Mouse (Mus musculus) neural tube, embryonic 12.5 days (tissue): ENCODE measurements around the gene Mphosph9. TPM values are rescaled to one million over a fixed set of nuclear protein-coding genes. Genes with fewer than 3 reads are reported as not detected.
A peak's percentile ranks its signal among the peaks of the same experiment; 100 is the strongest.

Experiments used
- ATAC-seq: fragments of 200-750 bp; cut with Nextera tagmentation; 2 replicates; pipeline ENCODE4 v1.8.0; 2017; ENCODE audit warnings: low read depth, mild to moderate bottlenecking, moderate TSS enrichment, moderate library complexity; ENCODE audit not compliant: low FRiP score
- H3K27ac ChIP-seq: fragments of 300-500 bp; sonication (generic); 2 replicates; pipeline ENCODE4 v1.5.1; 2016
- H3K27me3 ChIP-seq: fragments of 300-500 bp; sonication (generic); replicated peaks from 2 replicates; pipeline ENCODE4 v1.6.1; 2016; ENCODE audit warnings: mild to moderate bottlenecking
- H3K36me3 ChIP-seq: fragments of 300-500 bp; sonication (generic); 2 replicates; pipeline ENCODE4 v1.6.1; 2016; ENCODE audit warnings: mild to moderate bottlenecking
- H3K4me1 ChIP-seq: fragments of 300-500 bp; sonication (generic); 2 replicates; pipeline ENCODE4 v1.6.1; 2016
- H3K4me2 ChIP-seq: fragments of 300-500 bp; sonication (generic); replicated peaks from 2 replicates; pipeline ENCODE4 v1.6.1; 2016; ENCODE audit warnings: mild to moderate bottlenecking
- H3K4me3 ChIP-seq: fragments of 300-500 bp; sonication (generic); 2 replicates; pipeline ENCODE4 v1.5.1; 2016
- H3K9ac ChIP-seq: fragments of 300-500 bp; sonication (generic); 2 replicates; pipeline ENCODE4 v1.6.1; 2016; ENCODE audit warnings: mild to moderate bottlenecking
- H3K9me3 ChIP-seq: fragments of 300-500 bp; sonication (generic); 2 replicates; pipeline ENCODE4 v1.6.1; 2016; ENCODE audit warnings: mild to moderate bottlenecking
- WGBS: fragments of 180-500 bp; shearing (Covaris S2); methylation state at CpG from one replicate; pipeline ENCODE4 v1.1.7; 2016; 5-methylcytosine and 5-hydroxymethylcytosine counted together
- polyA plus RNA-seq: library from polyadenylated mRNA; unstranded; fragments of >200 nt; fragmentation: Nextera tagmentation; extraction: Ambion mirVana; gene quantifications from 2 replicates; pipeline ENCODE4 v1.2.1, GENCODE M21; 2016

The Mphosph9 gene
- polyA plus RNA-seq, 1 experiment from 2014 or later: 17.9 TPM

DNA sequence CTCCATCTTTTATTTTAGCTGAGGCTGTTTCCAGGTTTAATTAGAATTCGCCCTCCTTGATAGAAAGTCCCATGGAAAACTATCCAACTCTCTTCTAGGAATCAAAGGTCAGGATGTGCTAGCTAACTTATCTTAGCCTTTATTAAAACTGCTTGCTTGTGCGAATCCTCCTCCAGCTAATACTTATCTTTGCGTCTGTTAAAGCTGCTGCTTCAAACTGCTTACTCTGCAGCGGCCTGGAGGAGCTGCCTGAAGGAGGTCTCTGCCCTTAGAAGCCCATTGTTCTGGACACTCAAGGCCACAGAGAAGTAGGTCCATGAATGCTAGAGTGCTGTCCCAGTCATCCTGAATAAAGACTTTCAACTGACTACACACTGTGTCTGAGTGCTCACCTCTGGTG is 31.3 kb downstream of the Mphosph9 start:
- Histone ChIP-seq H3K4me3 (no peak overlapping the region), H3K27ac (no peak overlapping the region), H3K27me3 (no peaks in the 10 kb centered on the region), H3K9me3 (no peaks in the 10 kb centered on the region), H3K9ac (no peak overlapping the region), H3K4me2 (no peak overlapping the region), H3K4me1 (no peaks in the 10 kb centered on the region), H3K36me3 (peaks cover 79% of the 10 kb centered on the region)
- 96% methylated on average over 4 of the region's 4 CpGs for WGBS
- no peak for ATAC-seq

DNA sequence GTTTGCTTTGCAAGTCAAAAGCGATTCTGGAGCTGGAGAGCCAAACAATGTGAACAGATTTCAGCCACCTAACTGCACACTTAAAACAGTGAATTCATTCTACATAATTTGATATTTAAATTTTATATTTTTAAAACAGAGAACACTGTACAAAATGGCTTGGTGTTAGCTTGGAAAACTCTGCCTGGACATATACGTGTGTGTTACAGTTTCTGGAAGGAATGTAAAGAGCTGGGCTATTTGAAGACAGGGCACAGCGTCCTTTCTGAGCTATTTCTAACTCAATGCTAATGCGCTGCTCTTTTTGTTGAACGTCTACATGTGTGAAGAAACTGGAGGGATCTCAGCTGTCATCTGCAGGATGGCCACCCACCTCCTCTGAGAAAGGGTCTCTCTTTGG is 33.8 kb downstream of the Mphosph9 start:
- no peak overlapping the region for H3K27ac ChIP-seq
- no peaks in the 10 kb centered on the region for H3K9me3 ChIP-seq
- no peak for ATAC-seq
- WGBS: 93% methylated on average over 5 of the region's 5 CpGs
- no peak overlapping the region for H3K4me2 ChIP-seq
- H3K27me3 ChIP-seq: no peaks in the 10 kb centered on the region
- peaks cover 90% of the 10 kb centered on the region for H3K36me3 ChIP-seq
- H3K4me1 ChIP-seq: no peaks in the 10 kb centered on the region
- no peak overlapping the region for H3K9ac ChIP-seq
- H3K4me3 ChIP-seq: no peak overlapping the region

DNA sequence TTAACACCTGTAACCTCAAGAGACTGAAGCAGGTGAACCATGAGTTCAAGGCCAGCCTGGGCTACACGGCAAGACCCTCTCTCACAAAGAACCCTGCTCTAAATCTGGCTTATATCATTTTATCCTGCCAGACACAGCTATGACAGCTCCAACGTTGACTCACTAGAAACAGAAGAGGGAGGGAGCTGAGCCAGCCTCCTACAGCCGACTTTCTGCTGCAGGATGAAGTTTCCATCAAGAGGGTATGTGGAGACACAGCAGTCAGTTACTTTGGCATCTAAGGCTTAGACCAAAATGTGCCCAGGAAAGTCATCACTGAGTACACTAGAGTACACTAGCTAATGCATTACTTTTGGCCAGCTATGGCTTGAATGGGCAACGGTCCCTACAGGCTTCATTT is 37.6 kb downstream of the Mphosph9 start:
- Histone ChIP-seq H3K4me2 (no peak overlapping the region), H3K9ac (no peak overlapping the region), H3K4me1 (no peaks in the 10 kb centered on the region), H3K27me3 (no peaks in the 10 kb centered on the region), H3K4me3 (no peak overlapping the region), H3K36me3 (peaks cover 81% of the 10 kb centered on the region), H3K9me3 (no peaks in the 10 kb centered on the region; the same call in 1 of the 2 replicates), H3K27ac (no peak overlapping the region)
- 95% methylated on average over 4 of the region's 4 CpGs for WGBS
- ATAC-seq: no peak

- Histone ChIP-seq H3K4me2 (no peak overlapping the region), H3K9ac (no peak overlapping the region), H3K4me3 (no peak overlapping the region), H3K27ac (no peak overlapping the region), H3K9me3 (no peaks in the 10 kb centered on the region; the same call in 1 of the 2 replicates), H3K36me3 (peaks cover 72% of the 10 kb centered on the region), H3K27me3 (no peaks in the 10 kb centered on the region), H3K4me1 (no peaks in the 10 kb centered on the region)
- 96% methylated on average over 6 of the region's 6 CpGs for WGBS
- no peak for ATAC-seq
Measured at GRCm38 (mm10) chr5:124287616-124288247, 40.0 kb downstream of the Mphosph9 start.

DNA sequence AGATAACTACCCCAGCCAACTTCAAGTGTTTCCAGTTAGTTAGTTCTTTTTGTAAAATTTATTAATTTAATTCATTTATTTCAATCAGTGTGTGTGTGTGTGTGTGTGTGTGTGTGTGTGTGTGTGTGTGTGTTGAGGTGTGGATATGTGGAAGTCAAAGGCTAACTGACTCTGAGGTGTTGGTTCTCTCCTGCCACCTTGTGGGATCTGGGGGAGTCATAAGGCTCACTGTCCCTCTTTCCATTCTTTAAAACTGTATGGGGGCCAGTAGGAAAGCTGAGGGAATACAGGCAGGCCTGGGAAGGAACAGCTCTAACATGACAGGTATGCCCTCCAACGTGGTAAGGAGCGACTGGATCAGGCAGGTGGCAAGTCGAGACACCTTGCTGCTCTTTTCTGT is 43.4 kb downstream of the Mphosph9 start:
- Histone ChIP-seq H3K4me3 (no peak overlapping the region), H3K36me3 (peaks cover 69% of the 10 kb centered on the region), H3K27me3 (no peaks in the 10 kb centered on the region), H3K9ac (no peak overlapping the region), H3K4me1 (no peaks in the 10 kb centered on the region), H3K27ac (no peak overlapping the region), H3K9me3 (no peaks in the 10 kb centered on the region; the same call in 1 of the 2 replicates), H3K4me2 (no peak overlapping the region)
- whole genome bisulfite sequencing: 68% methylated on average over 3 of the region's 3 CpGs
- no peak for ATAC-seq

- Histone ChIP-seq H3K4me2 (no peak overlapping the region), H3K9ac (no peak overlapping the region), H3K27me3 (no peaks in the 10 kb centered on the region), H3K27ac (no peak overlapping the region), H3K9me3 (no peaks in the 10 kb centered on the region; the same call in 1 of the 2 replicates), H3K4me3 (no peak overlapping the region), H3K4me1 (no peaks in the 10 kb centered on the region), H3K36me3 (peaks cover 65% of the 10 kb centered on the region)
- no peak for ATAC-seq
- WGBS: 89% methylated on average over 2 of the region's 2 CpGs
Measured at GRCm38 (mm10) chr5:124282854-124283253, 44.9 kb downstream of the Mphosph9 start.

GRCm38 (mm10) chr5:124270226-124270625 is 57.5 kb downstream of the Mphosph9 start:
- H3K4me2 ChIP-seq: no peak overlapping the region
- 78% methylated on average over 5 of the region's 5 CpGs for WGBS
- no peak for ATAC-seq
- H3K9me3 ChIP-seq: no peaks in the 10 kb centered on the region
- no peak overlapping the region for H3K27ac ChIP-seq
- no peak overlapping the region for H3K4me3 ChIP-seq
- peaks cover 44% of the 10 kb centered on the region for H3K36me3 ChIP-seq
- peaks cover 14% of the 10 kb centered on the region; the same call in 1 of the 2 replicates for H3K4me1 ChIP-seq
- H3K27me3 ChIP-seq: no peaks in the 10 kb centered on the region
- no peak overlapping the region for H3K9ac ChIP-seq

GRCm38 (mm10) chr5:124269661-124270060 is 58.1 kb downstream of the Mphosph9 start:
- Histone ChIP-seq H3K4me3 (no peak overlapping the region), H3K27me3 (no peaks in the 10 kb centered on the region), H3K4me2 (no peak overlapping the region), H3K9me3 (no peaks in the 10 kb centered on the region), H3K4me1 (peaks cover 14% of the 10 kb centered on the region; the same call in 1 of the 2 replicates), H3K36me3 (peaks cover 45% of the 10 kb centered on the region), H3K27ac (no peak overlapping the region), H3K9ac (no peak overlapping the region)
- 42% methylated on average over 11 of the region's 11 CpGs for WGBS
- peak; percentile 58; the same call in 1 of the 2 replicates for ATAC-seq

- Histone ChIP-seq H3K4me2 (no peak overlapping the region), H3K27ac (no peak overlapping the region), H3K4me1 (peaks cover 14% of the 10 kb centered on the region; the same call in 1 of the 2 replicates), H3K9ac (no peak overlapping the region), H3K4me3 (no peak overlapping the region), H3K36me3 (peaks cover 60% of the 10 kb centered on the region), H3K27me3 (no peaks in the 10 kb centered on the region), H3K9me3 (no peaks in the 10 kb centered on the region)
- 94% methylated on average over 6 of the region's 6 CpGs for WGBS
- no peak for ATAC-seq
Measured at GRCm38 (mm10) chr5:124267652-124268051, 60.1 kb downstream of the Mphosph9 start.

DNA sequence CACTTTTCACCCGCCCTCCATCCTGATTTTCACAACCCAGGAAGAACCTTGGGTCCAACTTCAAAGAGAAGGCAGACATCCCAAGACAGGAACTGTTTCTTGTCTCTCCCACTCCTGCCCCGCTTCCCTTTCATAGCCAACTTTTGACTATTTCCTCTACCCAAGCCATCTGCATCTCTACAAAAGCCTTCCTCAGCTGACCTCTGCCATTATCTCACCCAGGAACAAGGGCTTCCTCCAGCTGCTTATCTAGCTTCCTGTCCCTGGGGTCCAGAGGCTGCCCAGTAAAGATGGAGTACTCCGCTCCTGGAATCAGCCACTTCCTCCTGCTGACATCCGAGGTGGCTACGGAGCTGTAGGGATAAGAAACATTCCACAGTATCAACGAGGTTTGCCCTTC is 61.0 kb downstream of the Mphosph9 start:
- Histone ChIP-seq H3K9me3 (no peaks in the 10 kb centered on the region), H3K4me2 (no peak overlapping the region), H3K27ac (no peak overlapping the region), H3K27me3 (no peaks in the 10 kb centered on the region), H3K36me3 (peaks cover 68% of the 10 kb centered on the region), H3K4me1 (peaks cover 14% of the 10 kb centered on the region; the same call in 1 of the 2 replicates), H3K4me3 (no peak overlapping the region), H3K9ac (no peak overlapping the region)
- WGBS: 91% methylated on average over 6 of the region's 6 CpGs
- no peak for ATAC-seq

DNA sequence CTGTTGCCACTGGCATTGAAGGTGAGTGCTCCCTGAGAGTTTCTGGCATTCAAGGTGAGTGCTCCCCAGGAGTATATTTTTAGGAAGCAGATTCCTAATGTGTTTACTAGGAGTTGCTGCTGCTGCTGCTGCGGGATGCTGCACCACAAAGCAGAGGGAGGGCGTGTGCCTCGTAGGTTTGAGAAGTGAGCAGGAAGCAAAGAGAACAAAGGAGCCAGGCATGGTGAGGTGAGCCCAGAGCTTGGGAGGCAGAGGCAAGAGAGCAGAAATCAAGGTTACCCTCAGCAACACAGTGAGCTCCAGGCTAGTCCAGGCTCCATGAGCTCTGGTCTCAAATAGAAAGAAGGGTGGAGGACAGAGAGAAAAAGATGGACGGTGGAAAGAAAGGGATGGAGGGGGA is 64.5 kb downstream of the Mphosph9 start:
- Histone ChIP-seq H3K36me3 (peaks cover 84% of the 10 kb centered on the region), H3K4me1 (no peaks in the 10 kb centered on the region), H3K9ac (no peak overlapping the region), H3K27ac (no peak overlapping the region), H3K27me3 (no peaks in the 10 kb centered on the region), H3K4me2 (no peak overlapping the region), H3K9me3 (no peaks in the 10 kb centered on the region), H3K4me3 (no peak overlapping the region)
- WGBS: 83% methylated on average over 4 of the region's 4 CpGs
- ATAC-seq: no peak

GRCm38 (mm10) chr5:124262090-124262489 is 65.7 kb downstream of the Mphosph9 start:
- no peak for ATAC-seq
- peaks cover 92% of the 10 kb centered on the region for H3K36me3 ChIP-seq
- no peak overlapping the region for H3K27ac ChIP-seq
- H3K4me3 ChIP-seq: no peak overlapping the region
- H3K9me3 ChIP-seq: no peaks in the 10 kb centered on the region
- 95% methylated on average over 4 of the region's 4 CpGs for WGBS
- H3K9ac ChIP-seq: no peak overlapping the region
- H3K27me3 ChIP-seq: no peaks in the 10 kb centered on the region
- no peaks in the 10 kb centered on the region for H3K4me1 ChIP-seq
- no peak overlapping the region for H3K4me2 ChIP-seq

- 77% methylated on average over 2 of the region's 2 CpGs for WGBS
- H3K36me3 ChIP-seq: peaks cover 87% of the 10 kb centered on the region
- no peak overlapping the region for H3K4me2 ChIP-seq
Measured at GRCm38 (mm10) chr5:124259133-124259532, 68.6 kb downstream of the Mphosph9 start.

More at GRCm38 (mm10) chr5:124259133-124259532, 68.6 kb downstream of the Mphosph9 start:
- H3K9ac ChIP-seq: no peak overlapping the region
- no peak overlapping the region for H3K4me3 ChIP-seq
- no peak overlapping the region for H3K27ac ChIP-seq
- H3K9me3 ChIP-seq: no peaks in the 10 kb centered on the region
- H3K27me3 ChIP-seq: no peaks in the 10 kb centered on the region
- no peaks in the 10 kb centered on the region for H3K4me1 ChIP-seq
- no peak for ATAC-seq
